Mouse (Mus musculus) testis, postnatal 14 days (tissue): ENCODE data around the gene Dcun1d2.
"Not testable (repeated sequence)": the region's sequence is repeated elsewhere in the genome, so short reads cannot be mapped to it uniquely, and the experiment has no call there.

Source experiments
- DNase-seq: peaks from one replicate; pipeline ENCODE4 v3.0.0; 2021; ENCODE audit warnings: low spot score

Gene Dcun1d2

DNA sequence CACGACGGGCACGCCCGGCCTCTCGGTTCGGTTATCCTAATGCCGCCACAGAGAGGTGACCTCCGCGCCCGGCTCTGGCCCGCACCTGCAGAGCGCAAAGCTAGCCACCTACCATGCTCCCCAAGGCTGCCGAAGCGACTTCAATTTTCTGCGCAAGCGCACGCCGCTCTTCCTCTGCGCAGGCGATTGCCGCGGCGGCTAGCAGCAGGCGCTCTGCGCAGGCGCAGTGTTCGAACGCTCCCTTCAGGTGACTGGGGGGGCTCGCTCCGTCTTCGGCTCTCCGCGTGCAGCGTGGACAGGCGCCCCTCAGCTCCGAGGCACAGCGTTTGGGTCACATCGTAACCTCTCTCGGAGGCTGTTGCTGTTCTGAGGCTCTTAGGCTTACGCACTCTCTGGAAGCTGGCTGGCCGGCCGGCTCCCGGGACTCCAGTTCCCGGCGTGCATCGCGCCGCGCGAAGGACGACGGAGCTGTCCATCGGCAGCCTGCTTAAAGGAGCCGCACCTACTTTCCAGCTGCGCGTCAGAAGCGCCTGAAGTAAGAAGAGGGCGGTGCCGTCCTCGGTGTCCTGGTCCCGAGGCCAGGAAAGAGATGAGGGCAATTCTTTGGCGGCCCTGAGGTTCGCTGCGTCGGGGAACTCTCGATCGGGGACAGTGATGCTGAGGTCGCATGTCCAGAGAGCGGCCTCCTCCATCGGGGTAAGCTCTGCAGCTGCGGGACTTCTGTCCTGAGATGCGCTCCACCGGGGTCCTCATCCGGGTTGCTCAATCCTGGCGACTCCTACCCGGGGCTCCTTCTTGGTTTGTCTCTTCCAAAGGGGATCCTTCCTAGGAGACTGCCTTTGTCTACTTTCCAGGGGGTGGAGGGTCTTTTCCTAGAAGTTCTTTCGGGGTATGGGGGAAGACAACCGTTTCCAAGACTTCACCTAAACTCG is at the start of gene Dcun1d2, which contains the start of gene Tmco3:
Dcun1d2 (minus strand) TSS at position 440 of the 932 bp plus-strand sequence.
Tmco3 (plus strand) TSS at position 499 of the 932 bp plus-strand sequence.
- DNase-seq, result peak; percentile 96

DNA sequence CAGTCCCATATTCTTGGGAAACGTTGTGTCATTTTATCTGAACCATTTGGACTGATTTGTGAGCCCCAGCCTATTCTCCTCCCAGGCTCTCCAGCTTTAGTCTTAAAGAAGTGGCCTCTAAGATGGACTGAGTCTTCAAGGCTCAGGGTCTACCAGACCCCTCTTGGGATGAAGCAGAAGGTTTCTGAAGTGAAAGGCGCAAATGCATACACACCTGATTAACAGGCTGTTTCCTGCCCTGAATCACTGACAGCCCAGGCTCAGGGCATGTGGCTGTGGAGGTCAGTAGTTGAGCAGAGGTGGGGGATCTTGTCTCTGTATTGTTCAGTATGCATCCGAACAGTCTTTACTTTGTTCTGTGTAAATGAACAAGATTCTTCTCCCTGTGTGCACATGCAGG is 49.7 kb upstream of the Dcun1d2 start:
- DNase-seq, result no peak

DNA sequence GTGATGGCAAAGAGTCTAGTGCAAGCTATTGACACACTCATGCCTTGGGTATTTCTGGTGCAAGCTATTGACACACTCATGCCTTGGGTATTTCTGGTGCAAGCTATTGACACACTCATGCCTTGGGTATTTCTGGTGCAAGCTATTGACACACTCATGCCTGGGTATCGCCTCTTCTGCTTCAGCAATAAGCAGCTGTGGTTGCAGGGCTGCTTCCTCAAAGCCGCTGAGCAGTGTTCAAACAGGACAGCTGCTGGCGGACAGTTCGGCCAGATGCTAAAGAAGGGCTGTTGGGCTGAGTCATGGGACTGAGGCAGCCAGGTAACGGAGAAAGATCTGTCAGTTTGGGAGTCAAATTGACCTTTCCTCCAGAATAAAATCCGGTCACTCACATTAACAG is 49.3 kb upstream of the Dcun1d2 start:
- not testable (repeated sequence) for DNase-seq

DNA sequence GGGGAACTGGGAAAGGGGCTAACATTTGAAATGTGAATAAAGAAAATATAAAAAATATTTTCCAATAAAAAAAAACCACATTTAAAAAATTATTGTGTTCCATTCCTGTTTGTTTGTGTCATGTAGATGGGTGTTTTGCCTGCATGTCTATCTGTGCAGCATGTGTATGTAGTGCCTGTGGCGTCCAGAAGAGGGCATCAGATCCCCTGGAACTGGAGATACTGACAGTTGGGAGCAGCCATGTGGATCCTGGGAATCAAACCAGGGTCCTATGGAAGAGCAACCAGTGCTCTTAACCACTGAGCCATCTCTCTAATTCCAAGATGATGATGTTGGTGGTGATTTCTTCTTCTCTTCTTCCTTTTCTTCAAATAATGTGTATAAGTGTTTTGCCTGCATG is 46.7 kb upstream of the Dcun1d2 start:
- DNase-seq, result no peak

DNA sequence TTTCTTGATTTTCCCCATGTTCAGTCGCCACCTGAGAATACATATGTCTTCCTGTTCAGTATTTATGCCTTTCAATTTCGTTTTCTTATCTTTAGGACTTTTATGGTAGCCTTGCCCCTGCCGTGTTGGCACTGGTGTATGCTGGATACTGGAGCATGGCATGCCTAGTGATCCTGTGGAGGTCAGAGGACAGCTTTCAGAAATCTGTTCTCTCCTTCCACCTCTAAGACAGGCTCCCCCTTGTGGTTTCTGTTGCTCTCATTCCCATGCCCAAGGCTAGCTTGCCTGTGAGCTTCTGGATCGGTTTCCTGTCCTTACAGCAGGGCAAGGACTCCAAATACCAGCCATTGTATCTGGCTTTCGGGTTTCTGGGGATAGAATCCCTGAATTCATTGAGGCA is 38.7 kb upstream of the Dcun1d2 start:
- no peak for DNase-seq

DNA sequence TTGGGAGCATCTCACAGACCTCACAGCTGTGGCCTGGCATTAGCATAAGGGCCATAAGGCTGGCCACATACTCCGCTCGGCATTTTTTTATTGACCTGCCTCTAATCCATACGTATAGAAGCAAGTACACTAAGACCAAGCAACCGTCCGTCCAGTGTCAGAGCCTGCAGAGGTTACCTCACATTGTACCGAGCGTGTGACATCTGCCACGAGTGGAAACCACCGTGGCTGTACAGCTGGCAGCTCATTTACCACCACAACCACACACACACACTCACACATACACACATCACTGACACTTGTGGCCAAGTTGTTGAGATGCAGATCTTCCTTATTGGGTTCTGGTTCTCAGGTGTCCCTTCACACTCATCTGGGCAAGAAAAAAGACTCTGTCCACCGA is 28.7 kb upstream of the Dcun1d2 start:
- DNase-seq, result no peak

DNA sequence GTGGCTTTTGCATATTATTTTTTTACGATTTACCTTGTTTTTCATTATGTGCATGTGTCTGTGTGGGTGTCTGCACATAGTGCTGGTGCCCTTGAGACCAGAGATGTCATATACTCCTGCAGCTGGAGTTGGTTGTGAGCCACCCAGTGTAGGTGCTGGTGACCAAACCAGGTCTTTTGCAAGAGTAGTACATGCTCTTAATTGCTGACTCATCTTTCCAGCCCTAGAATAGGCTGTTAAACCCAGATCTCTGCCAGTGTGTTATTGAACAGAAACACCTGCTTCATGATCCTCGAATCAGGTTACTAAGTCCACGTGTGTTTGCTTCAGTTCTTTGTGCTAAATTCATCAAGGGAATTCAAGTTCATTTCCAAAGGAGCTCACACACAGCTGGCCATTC is 27.0 kb upstream of the Dcun1d2 start:
- no peak for DNase-seq

DNA sequence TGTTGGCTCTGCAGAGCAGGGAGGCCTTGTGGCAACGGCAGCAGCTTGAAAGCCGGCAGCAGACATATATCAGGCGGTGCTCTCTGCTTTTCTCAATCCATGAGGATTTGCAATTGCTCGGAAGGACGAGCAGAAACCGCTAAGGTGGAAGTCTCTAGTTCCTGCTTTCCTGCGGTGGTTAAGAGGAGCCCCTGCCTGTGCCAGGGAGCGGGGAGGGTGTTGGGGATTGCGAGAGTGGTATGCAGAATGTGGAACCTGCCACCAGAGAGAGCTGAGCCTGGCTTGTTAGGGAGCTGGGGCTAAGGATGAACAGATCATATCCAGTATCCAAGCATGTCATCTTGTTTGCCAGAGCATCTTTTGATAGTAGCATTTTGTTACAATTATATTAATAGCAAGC is 19.0 kb upstream of the Dcun1d2 start:
- no peak for DNase-seq

DNA sequence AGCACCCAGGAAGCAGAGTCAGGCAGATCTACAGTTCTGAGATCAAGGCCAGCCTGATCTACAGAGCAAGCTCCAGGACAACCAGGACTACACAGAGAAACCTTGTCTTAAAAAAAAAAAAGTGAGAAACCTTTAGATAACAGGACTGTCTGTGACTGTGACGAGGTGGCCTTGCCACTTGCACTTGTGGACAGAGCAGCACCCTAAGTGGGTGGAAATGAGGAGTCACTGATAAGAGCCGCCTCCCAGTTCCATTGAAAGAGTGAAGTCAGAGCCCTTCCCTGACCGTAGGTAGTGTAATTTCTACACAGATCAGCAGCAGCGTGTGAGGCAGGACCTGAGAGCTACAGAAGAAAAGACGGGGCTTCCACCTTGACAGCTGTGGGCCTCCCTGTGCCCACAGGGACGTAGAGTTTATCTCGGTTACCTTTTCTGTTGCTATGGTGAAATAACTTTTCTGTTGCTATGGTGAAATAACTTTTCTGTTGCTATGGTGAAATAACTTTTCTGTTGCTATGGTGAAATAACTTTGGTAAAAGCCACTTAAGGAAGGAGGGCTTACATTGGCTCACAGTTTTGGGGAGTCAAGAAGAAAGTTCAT is 18.5 kb upstream of the Dcun1d2 start:
- DNase-seq, result no peak

DNA sequence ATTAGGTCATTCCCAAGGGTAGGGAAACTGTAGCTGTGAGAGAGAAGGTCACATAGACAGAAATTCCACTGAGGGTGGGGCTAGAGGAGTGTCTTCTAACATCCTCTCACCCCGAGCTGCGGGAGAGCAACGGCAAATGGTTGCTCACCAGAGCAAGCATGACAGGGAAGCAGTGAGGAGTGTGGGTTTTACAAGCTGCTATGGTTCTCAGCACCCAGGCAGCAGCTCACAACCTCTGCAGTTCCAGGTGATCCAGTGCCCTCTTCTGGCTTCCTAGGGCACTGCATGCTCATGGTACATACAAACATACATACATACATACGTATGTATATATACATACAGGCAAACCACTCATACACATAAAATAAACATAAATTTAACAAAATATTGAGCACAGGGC is 18.0 kb upstream of the Dcun1d2 start:
- no peak for DNase-seq

DNA sequence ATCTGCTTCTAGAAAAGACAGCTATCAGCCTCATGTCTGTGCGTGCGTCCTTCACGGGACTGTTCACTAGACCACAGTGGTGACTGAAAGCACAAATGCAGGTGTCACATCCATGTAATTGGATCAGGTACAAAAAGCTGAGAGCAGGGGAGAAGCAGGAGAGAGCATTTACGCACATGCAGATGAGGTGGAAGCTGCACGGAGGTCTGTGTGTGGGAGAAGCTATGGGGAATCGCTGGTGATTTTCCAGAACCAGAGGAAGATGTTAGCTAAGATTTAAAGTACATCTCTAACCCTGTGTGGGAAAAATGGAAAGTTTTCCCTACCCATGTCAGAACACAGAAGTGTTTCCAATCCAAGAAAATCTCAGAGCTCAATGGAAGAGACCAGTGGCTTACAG is 17.5 kb upstream of the Dcun1d2 start:
- DNase-seq, result no peak

DNA sequence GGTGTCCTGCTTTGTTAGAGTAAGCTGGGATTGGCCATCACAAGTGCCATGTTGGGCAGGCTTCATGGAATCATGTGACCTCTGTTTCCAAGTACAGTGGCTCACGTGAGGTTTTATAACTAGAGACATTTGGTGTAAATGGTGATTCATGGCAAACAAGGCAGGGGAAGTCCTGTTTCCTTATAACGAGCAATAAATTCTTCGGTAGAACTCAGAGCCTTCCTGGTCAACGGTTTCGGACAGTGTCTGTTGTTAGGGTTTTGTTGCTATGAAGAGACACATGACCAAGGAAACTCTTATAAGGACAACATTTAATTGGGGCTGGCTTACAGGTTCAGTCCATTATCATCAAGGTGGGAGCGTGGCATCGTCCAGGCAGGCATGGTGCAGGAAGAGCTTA is 13.1 kb upstream of the Dcun1d2 start:
- DNase-seq, result no peak

DNA sequence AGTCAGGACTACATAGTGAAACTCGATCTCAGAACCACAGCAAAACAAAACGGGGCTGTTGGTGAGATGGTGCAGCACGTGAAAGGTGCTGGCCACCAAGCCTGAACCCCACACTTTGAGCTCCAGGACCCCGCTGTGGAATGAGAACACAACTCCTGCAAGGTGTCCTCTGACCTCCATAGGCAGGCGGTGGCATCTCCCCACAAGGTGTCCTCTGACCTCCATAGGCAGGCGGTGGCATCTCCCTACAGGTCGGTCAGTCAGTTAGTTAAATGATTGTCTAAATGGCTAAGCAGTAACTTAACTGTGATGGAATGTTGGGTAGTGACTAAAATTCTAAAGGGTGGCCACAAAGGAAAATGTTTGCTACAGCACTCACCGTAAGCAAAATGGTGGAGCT is 11.6 kb upstream of the Dcun1d2 start:
- no peak for DNase-seq

DNA sequence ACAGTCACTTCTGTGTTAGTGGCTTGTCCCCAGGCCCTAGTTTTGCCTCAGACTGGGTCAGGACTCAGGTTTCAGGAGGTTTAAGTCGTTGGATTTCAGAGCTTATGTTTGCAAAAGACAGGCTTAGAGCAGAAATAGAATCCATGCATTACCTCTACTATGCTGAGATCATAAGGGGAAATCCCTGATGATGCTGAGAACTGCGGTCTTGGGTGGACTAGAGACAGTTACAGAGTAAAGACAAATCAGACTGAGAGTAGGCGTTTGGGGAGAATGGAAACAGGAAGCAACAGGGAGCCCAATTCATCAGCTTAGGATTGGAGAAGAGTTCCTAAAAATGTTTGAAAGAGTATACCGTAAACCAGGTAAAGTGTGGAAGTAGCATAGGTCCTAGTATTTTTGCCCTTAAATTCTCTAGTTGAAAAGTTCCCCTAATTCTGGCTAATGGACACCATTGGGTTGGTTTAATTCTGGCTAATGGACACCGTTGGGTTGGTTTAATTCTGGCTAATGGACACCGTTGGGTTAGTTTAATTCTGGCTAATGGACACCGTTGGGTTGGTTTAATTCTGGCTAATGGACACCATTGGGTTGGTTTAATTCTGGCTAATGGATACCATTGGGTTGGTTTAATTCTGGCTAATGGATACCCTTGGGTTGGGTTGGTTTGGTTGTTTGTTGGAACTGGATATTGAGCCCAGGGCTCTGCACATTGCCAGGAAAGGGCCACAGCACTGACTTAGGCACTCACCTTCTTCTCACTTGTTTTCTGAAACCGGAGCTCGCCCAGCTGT is 5.9 kb upstream of the Dcun1d2 start:
- DNase-seq, result no peak

DNA sequence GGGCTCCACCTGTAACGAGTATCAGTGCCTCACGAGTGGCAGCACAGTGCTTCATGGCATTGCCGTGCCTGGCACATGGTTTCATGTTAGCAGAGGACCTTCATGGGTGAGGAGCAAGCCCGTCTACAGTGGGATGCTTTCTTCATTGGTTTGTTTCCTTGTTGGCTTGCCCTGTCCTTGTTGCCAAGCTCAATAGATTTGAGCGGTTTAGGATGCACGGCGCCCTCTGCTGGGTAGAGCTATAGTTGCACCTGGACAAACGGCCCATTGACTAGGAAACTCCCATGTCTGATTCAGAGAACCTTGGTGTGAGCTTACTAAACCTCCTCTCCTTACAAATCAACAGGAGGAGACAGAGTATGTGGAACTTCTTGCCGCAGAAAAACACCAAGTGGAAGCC is 4.4 kb upstream of the Dcun1d2 start:
- peak; percentile 63 for DNase-seq

DNA sequence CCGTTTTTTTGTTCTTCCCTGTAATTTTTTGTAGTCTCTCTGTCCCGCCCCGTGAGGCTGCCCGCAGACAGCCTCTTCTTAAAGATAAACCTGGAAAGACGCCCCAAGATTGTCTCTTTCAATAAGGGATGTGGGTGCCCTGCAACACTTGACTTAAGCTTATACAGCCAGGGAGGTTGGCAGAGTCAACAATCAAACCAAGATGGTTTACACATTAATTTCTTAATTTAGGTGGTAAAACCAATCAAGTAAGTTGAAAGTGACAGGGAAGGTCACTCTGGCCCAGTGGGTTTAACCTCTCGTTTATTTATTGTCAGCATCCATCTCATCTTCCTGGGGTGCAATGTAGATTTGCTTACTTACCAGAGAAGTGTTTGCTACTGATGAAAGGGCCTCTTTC is 715 bp upstream of the Dcun1d2 start:
- no peak for DNase-seq

DNA sequence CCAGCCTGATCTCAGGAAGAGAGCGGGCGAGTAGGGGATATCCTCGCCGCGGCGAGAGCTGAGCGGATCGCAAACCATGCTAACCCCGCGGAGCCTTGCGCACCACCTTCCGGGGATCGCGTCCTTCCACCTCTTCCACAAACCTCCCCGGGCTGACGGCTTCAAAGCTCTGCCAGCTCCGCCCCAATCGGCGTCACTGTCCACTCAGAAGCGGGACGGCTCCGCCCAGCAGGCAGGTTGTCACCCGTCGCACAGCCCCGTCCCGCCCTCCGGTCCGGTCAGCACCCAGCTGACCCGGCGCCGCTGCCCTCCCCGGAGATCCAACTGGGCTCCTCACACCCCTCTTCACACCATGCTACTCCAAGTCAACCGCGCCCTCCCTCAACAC is 633 bp downstream of the Dcun1d2 start:
- peak; percentile 87 for DNase-seq

DNA sequence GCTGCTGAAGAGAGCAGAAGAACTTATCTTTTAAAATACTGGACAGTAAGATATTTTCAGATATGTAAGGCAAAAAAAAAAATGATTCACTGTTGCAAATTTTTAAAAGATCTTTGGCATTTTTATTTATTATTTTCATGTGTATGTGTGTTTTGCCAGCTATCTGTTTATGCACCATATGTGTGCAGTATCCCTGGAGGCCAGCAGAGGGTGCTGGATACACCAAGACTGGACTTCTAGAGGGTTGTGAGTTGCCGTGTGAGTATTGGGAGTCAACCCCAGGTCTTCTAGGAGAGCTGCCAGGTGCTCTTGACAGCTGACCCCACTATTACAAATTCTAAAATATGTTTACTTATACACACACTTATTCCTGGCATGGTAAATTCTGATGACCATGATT is 4.7 kb downstream of the Dcun1d2 start:
- no peak for DNase-seq

DNA sequence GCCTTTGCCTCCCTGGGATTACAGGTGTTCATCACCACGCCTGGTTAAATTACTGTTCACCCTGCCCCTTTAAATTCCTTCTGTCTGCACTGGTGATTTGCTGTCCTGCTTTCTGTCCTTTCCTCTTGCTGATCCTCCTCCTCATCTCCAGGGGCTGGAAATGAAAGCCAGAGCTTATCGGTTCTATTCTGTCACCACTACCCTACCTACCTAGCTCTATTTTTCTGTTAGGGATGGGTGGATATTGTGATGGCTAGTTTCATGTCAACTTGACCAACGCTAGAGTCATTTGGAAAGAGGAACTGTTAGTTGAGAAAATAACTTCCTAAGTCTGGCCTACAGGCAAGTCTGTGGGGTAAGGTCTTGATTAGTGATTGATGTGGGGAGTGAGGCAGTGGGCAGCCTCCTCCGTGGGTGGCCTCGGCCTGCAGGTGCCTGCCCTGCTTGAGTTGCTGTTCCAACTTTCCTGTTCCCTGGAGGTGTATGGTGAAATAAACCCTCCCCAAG is 10.9 kb downstream of the Dcun1d2 start:
- DNase-seq, result no peak

DNA sequence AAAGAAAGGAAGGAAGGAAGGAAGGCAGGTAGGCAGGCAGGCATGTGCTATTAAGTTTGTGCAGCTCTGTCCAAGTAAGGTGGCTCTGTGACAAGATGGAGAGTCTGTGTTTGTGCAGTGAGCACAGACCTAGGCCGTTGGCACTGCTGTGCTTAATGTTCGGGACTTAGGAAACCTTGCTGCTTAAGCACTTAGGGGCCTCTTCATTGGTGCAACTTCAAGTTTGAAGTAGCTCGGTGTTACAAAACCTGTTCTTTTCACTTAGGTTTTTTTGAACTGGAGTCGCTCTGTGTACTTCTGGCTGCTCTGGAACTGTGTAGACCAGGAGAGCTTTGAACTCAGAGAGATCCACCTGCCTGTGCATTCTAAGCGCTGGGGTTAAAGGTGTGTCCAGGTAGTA is 15.1 kb downstream of the Dcun1d2 start:
- no peak for DNase-seq

DNA sequence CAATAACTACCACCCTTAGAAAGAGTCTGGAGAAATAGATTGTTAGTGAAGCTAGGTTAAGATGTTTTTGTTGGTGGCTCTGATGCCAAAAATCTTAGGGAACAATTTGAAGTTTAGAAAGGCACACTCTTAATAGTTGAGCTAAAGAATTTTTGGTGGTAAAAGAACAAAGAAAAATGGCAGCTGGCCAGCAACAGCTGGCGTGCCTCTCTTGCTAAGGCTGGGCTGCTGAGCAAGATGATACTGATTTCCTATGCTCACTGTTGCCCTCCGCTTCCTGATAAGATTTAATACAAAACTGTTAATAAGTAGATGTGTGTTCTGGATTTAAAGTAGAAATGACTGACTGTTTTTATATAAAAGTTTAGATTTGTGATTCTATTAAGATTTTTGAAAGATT is 20.4 kb downstream of the Dcun1d2 start:
- DNase-seq, result no peak

DNA sequence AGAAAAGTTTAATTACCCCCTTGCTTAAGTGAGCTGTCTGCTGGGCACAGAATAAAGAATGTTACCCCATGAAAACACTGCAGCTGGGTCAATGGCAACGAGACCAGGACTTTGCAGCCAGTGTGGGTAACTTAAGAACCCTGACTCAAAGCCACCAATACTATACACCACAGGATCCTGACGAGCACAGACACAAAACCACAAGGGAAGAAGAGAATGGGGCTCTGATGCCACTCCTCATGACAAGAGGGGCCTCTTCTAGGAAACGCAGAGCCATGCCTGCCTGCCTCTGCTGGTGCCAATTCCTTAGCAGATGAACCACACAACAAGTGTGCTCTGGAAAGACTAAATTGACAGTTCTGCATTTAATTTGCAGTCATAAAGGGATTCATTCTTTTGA is 24.6 kb downstream of the Dcun1d2 start:
- no peak for DNase-seq

DNA sequence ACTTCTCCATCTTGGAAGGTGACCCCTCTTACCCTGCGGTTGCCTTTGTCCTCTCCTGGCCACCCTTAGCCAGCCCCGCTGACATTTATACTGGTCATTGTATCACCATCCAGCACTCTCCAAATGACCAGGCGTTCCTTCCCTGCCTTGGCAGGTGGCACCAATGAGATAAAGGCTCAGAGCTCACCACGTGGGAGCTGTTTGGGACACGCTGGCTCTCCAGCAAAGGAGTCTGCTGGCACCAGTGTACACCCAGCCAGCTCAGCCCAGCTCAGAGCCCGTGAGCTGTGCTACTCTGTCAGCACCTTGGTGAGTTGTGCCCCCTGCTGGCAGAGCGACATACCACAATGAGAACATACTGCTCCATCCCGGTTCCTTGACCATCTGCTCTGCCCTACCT is 33.9 kb downstream of the Dcun1d2 start, which contains the start of gene Adprhl1:
Adprhl1 (minus strand) TSS at position 144 of the 400 bp plus-strand sequence.
- DNase-seq, result peak; percentile 68
